Mouse (Mus musculus): ENCODE results near the gene Ppox. TPM values are rescaled to one million over a fixed set of nuclear protein-coding genes. Genes with fewer than 3 reads are reported as not detected.

Ppox gene
- total RNA-seq, 2 experiments from 2014 or later, result 9.6 to 11.8 TPM

GRCm38 (mm10) chr1:171229750-171230149, 51.2 kb downstream of the Ppox start:
- intact Hi-C loops (cut with DNase I; ENCODE audit: low total_unique reads), result no loop called here

GRCm38 (mm10) chr1:171227879-171228278, 53.1 kb downstream of the Ppox start:
- DNase-seq, result no peak
- intact Hi-C loops (cut with DNase I; ENCODE audit: low total_unique reads), result no loop called here

More at GRCm38 (mm10) chr1:171229750-171230149, 51.2 kb downstream of the Ppox start:
- no peak for DNase-seq

- no peak for DNase-seq
- intact Hi-C loops (cut with DNase I; ENCODE audit: low total_unique reads), result no loop called here
These were observed 54.2 kb downstream of the Ppox start for GRCm38 (mm10) chr1:171226780-171227179.

Other genes starting within 250 kb of the Ppox start
- gene Fcgr3, start 216.3 kb downstream of the Ppox start, total RNA-seq (2021), result 1 to 10 TPM; 7.0 to 7.4 TPM
- gene Cfap126, start 167.3 kb downstream of the Ppox start, total RNA-seq (2021), result under 1 TPM; 0.72 to 0.73 TPM
- gene Sdhc, start 130.6 kb downstream of the Ppox start, total RNA-seq (2021), result 100 to 1,000 TPM; 692 to 793 TPM
- gene Mpz, start 130.5 kb downstream of the Ppox start, total RNA-seq (2021), result 100 to 1,000 TPM; 117 to 734 TPM
- 10 to 100 TPM; 12.3 to 17.1 TPM for gene Pcp4l1, start 84.9 kb downstream of the Ppox start, total RNA-seq (2021)
- gene Nr1i3, start 67.2 kb downstream of the Ppox start, total RNA-seq (2021), result not detected
- 10 to 100 TPM; 44.3 to 46.7 TPM for gene Tomm40l, start 58.7 kb downstream of the Ppox start, total RNA-seq (2021)
- gene Apoa2, start 56.1 kb downstream of the Ppox start, total RNA-seq (2021), result not detected
- gene Fcer1g, start 46.8 kb downstream of the Ppox start, total RNA-seq (2021), result 1 to 10 TPM; 6.3 to 7.1 TPM
- 1 to 10 TPM; 2.4 to 3.1 TPM for gene Adamts4, start 30.8 kb downstream of the Ppox start, total RNA-seq (2021)
- 100 to 1,000 TPM; 580 to 737 TPM for gene Ndufs2, start 29.8 kb downstream of the Ppox start, total RNA-seq (2021)
- gene B4galt3, start 10.9 kb downstream of the Ppox start, total RNA-seq (2021), result 1 to 10 TPM; 5.9 to 9.4 TPM
- gene Usp21, start 6.8 kb upstream of the Ppox start, total RNA-seq (2021), result 10 to 100 TPM; 13.1 to 13.7 TPM
- 10 to 100 TPM; 84.3 to 87.2 TPM for gene Ufc1, start 13.8 kb upstream of the Ppox start, total RNA-seq (2021)
- 10 to 100 TPM; 26.3 to 27.7 TPM for gene Dedd, start 48.0 kb upstream of the Ppox start, total RNA-seq (2021)
- gene Nit1, start 64.5 kb upstream of the Ppox start, total RNA-seq (2021), result 10 to 100 TPM; 19.3 to 25.3 TPM
- gene Pfdn2, start 64.5 kb upstream of the Ppox start, total RNA-seq (2021), result 10 to 100 TPM; 86.7 to 93.6 TPM
- under 1 TPM; 0.20 to 0.27 TPM for gene Klhdc9, start 79.6 kb upstream of the Ppox start, total RNA-seq (2021)
- gene Nectin4, start 88.9 kb upstream of the Ppox start, total RNA-seq (2021), result not detected
- gene Arhgap30, start 107.8 kb upstream of the Ppox start, total RNA-seq (2021), result 1 to 10 TPM in 1 of 2 experiments, under 1 TPM in 1; 0.97 to 1.2 TPM
- 10 to 100 TPM; 25.8 to 27.0 TPM for gene Usf1, start 130.1 kb upstream of the Ppox start, total RNA-seq (2021)
- gene Tstd1, start 137.7 kb upstream of the Ppox start, total RNA-seq (2021), result under 1 TPM; 0.78 to 0.98 TPM
- gene F11r, start 156.3 kb upstream of the Ppox start, total RNA-seq (2021), result 10 to 100 TPM; 10.8 to 12.6 TPM
- 1 to 10 TPM; 2.1 to 2.5 TPM for gene Alyref2, start 222.3 kb upstream of the Ppox start, total RNA-seq (2021)